Mouse (Mus musculus) midbrain, postnatal 0 days (tissue): Measurements from ENCODE around the gene Tmem44. TPM values are rescaled to one million over a fixed set of nuclear protein-coding genes. Genes with fewer than 3 reads are reported as not detected.

Experiments used
- ATAC-seq: fragments of 200-750 bp; cut with Nextera tagmentation; 2 replicates; pipeline ENCODE4 v1.8.0; 2017; ENCODE audit warnings: moderate number of reproducible peaks, mild to moderate bottlenecking, moderate TSS enrichment, moderate library complexity; ENCODE audit not compliant: low FRiP score
- DNase-seq: peaks from one replicate; pipeline ENCODE4 v3.0.0-alpha.2; 2015; ENCODE audit warnings: low spot score
- H3K27ac ChIP-seq: fragments of 300-500 bp; sonication (generic); 2 replicates; pipeline ENCODE4 v1.5.1; 2014; ENCODE audit warnings: low read depth, mild to moderate bottlenecking, low read length, mixed read lengths
- H3K27me3 ChIP-seq: fragments of 300-500 bp; sonication (generic); 2 replicates; pipeline ENCODE4 v1.6.1; 2014; ENCODE audit warnings: low read length, control low read depth, mixed read lengths; ENCODE audit not compliant: insufficient read depth
- H3K36me3 ChIP-seq: fragments of 300-500 bp; sonication (generic); 2 replicates; pipeline ENCODE4 v1.6.1; 2014; ENCODE audit warnings: low read length, control low read depth, mixed read lengths; ENCODE audit not compliant: insufficient read depth
- H3K4me1 ChIP-seq: fragments of 300-500 bp; sonication (generic); 2 replicates; pipeline ENCODE4 v1.6.1; 2014; ENCODE audit warnings: mild to moderate bottlenecking, control low read depth, antibody characterized with exemption, low read length, mixed read lengths; ENCODE audit not compliant: insufficient read depth
- H3K4me2 ChIP-seq: fragments of 300-500 bp; sonication (generic); 2 replicates; pipeline ENCODE4 v1.6.1; 2014; ENCODE audit warnings: low read depth, mild to moderate bottlenecking, low read length, mixed read lengths; ENCODE audit not compliant: poor library complexity, severe bottlenecking
- H3K4me3 ChIP-seq: fragments of 300-500 bp; sonication (generic); 2 replicates; pipeline ENCODE4 v1.5.1; 2014; ENCODE audit warnings: low read depth, mild to moderate bottlenecking, low read length, moderate library complexity
- H3K9ac ChIP-seq: fragments of 300-500 bp; sonication (generic); replicated peaks from 2 replicates; pipeline ENCODE4 v1.6.1; 2014; ENCODE audit warnings: mild to moderate bottlenecking, low read length, moderate library complexity, mixed read lengths; ENCODE audit not compliant: poor library complexity, severe bottlenecking
- H3K9me3 ChIP-seq: fragments of 300-500 bp; sonication (generic); 2 replicates; pipeline ENCODE4 v1.6.1; 2016; ENCODE audit warnings: low read length, control low read depth
- CTCF ChIP-seq: IDR thresholded peaks from 2 replicates; pipeline ENCODE4 v1.5.1; 2016; ENCODE audit warnings: antibody characterized with exemption, mild to moderate bottlenecking
- WGBS: fragments of 180-500 bp; shearing (Covaris S2); extraction: QIAGEN DNeasy Blood & Tissue Kit; methylation state at CpG from one replicate; pipeline ENCODE4 v1.1.7; 2014; 5-methylcytosine and 5-hydroxymethylcytosine counted together
- polyA plus RNA-seq: library from polyadenylated mRNA; unstranded; fragments of >200 nt; fragmentation: Nextera tagmentation; extraction: Ambion mirVana; gene quantifications from 2 replicates; pipeline ENCODE4 v1.2.1, GENCODE M21; 2015
- total RNA-seq: library from RNA; depleted of rRNA; stranded (reverse); fragments of >200 nt; gene quantifications from 2 replicates; pipeline ENCODE4 v1.2.3, GENCODE M21; 2014

The Tmem44 gene
- total and polyA plus RNA-seq, 2 experiments from 2014 or later, result 64.3 to 114 TPM

GRCm38 (mm10) chr16:30520361-30520823, 30.2 kb downstream of the Tmem44 start:
- H3K9ac ChIP-seq, result no peak overlapping the region
- H3K27me3 ChIP-seq, result no peaks in the 10 kb centered on the region
- H3K4me2 ChIP-seq, result no peak overlapping the region
- H3K36me3 ChIP-seq, result peaks cover 35% of the 10 kb centered on the region
- no peak overlapping the region for H3K27ac ChIP-seq
- DNase-seq (peak; percentile 81), ATAC-seq (no peak)
- 24% methylated on average over 9 of the region's 9 CpGs for WGBS
- no peaks in the 10 kb centered on the region for H3K4me1 ChIP-seq
- no peak overlapping the region for H3K4me3 ChIP-seq
- H3K9me3 ChIP-seq, result no peaks in the 10 kb centered on the region
- peak; percentile 89 for TF ChIP-seq CTCF

- ATAC-seq (no peak), DNase-seq (no peak)
- Histone ChIP-seq H3K4me2 (no peak overlapping the region), H3K9me3 (no peaks in the 10 kb centered on the region), H3K27me3 (no peaks in the 10 kb centered on the region), H3K4me3 (no peak overlapping the region), H3K36me3 (peaks cover 28% of the 10 kb centered on the region), H3K27ac (no peak overlapping the region), H3K9ac (no peak overlapping the region), H3K4me1 (no peaks in the 10 kb centered on the region)
- 84% methylated on average over 9 of the region's 9 CpGs for WGBS
- TF ChIP-seq CTCF, result no peak
Observed at GRCm38 (mm10) chr16:30518635-30519034, 32.0 kb downstream of the Tmem44 start.

GRCm38 (mm10) chr16:30517666-30518283, 32.9 kb downstream of the Tmem44 start:
- DNase-seq (no peak), ATAC-seq (no peak)
- H3K27ac ChIP-seq, result no peak overlapping the region
- no peak for TF ChIP-seq CTCF
- no peak overlapping the region for H3K9ac ChIP-seq
- H3K9me3 ChIP-seq, result no peaks in the 10 kb centered on the region
- no peaks in the 10 kb centered on the region for H3K4me1 ChIP-seq
- no peak overlapping the region for H3K4me2 ChIP-seq
- no peaks in the 10 kb centered on the region for H3K27me3 ChIP-seq
- H3K4me3 ChIP-seq, result no peak overlapping the region
- H3K36me3 ChIP-seq, result peaks cover 26% of the 10 kb centered on the region; the same call in 1 of the 2 replicates
- WGBS, result 75% methylated on average over 11 of the region's 11 CpGs

- H3K27me3 ChIP-seq, result no peaks in the 10 kb centered on the region
- no peak for TF ChIP-seq CTCF
Observed at GRCm38 (mm10) chr16:30516993-30517392, 33.6 kb downstream of the Tmem44 start.

GRCm38 (mm10) chr16:30515418-30515817, 35.2 kb downstream of the Tmem44 start:
- no peaks in the 10 kb centered on the region for H3K4me1 ChIP-seq
- no peaks in the 10 kb centered on the region for H3K27me3 ChIP-seq
- DNase-seq (no peak), ATAC-seq (no peak)
- TF ChIP-seq CTCF, result peak; percentile 68
- no peak overlapping the region for H3K9ac ChIP-seq
- no peaks in the 10 kb centered on the region for H3K9me3 ChIP-seq
- H3K36me3 ChIP-seq, result peaks cover 15% of the 10 kb centered on the region; the same call in 1 of the 2 replicates
- no peak overlapping the region for H3K27ac ChIP-seq
- no peak overlapping the region for H3K4me2 ChIP-seq
- no peak overlapping the region for H3K4me3 ChIP-seq
- WGBS, result 68% methylated on average over 12 of the region's 12 CpGs

More at GRCm38 (mm10) chr16:30516993-30517392, 33.6 kb downstream of the Tmem44 start:
- Histone ChIP-seq H3K36me3 (peaks cover 24% of the 10 kb centered on the region; the same call in 1 of the 2 replicates), H3K4me2 (no peak overlapping the region), H3K27ac (no peak overlapping the region), H3K9me3 (no peaks in the 10 kb centered on the region), H3K9ac (no peak overlapping the region), H3K4me3 (no peak overlapping the region), H3K4me1 (no peaks in the 10 kb centered on the region)
- 91% methylated on average over 9 of the region's 9 CpGs for WGBS
- ATAC-seq (no peak), DNase-seq (no peak)
